Mouse (Mus musculus) G1E-ER4 (cell line): ENCODE results near the gene Ubfd1. TPM values are rescaled to one million over a fixed set of nuclear protein-coding genes. Genes with fewer than 3 reads are reported as not detected.

Source experiments
- GATA1 ChIP-seq: IDR thresholded peaks from one replicate; pipeline ENCODE4 v1.8.0; 2012; ENCODE audit warnings: low read length, inconsistent platforms
- polyA plus RNA-seq: library from polyadenylated mRNA; stranded (reverse); fragments of >175 nt; gene quantifications from 2 replicates; pipeline ENCODE4 v1.2.3, GENCODE M21; 2012

Ubfd1 gene
- polyA plus RNA-seq, 1 experiment: 26.4 TPM

DNA sequence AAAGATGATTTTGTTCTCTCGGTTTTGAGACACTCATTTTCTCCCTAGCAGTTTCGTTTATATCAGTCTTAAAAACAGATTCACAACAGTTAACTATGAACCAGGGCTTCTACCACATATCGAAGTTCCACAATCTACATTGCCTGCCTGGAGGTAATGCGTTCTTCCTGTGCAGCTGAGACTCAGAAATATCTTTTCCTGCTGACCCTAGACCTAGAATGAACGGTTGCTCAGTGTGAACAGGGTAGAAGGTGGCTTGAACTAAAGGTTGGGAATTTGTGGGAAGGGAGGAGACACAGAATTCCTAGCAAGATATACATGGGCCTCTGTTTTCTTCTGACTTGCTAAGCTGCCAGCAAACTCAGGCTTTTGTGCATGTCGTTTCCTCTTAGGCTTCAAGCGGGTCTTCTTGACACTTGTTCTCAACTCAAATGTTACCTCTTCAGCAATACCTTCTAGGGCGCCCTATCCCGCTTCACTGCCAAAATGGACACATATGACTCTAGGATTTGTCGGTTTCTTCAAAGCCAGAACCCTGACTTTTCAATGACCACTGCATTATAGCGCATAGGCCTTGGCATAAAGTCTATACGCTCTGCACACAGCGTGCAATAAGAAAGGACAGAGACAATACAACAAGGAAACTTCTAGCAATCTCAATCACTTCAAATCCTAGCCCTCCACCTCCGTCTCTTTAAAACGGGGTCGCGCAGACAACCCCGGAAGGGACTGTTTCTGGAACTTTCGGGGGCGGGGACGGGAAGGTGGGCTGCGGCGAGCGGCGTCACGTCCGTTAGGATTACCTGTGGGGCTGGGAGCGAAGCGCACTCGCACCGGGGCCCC, 652 bp upstream of the Ubfd1 start:
- TF ChIP-seq GATA1: no peak

DNA sequence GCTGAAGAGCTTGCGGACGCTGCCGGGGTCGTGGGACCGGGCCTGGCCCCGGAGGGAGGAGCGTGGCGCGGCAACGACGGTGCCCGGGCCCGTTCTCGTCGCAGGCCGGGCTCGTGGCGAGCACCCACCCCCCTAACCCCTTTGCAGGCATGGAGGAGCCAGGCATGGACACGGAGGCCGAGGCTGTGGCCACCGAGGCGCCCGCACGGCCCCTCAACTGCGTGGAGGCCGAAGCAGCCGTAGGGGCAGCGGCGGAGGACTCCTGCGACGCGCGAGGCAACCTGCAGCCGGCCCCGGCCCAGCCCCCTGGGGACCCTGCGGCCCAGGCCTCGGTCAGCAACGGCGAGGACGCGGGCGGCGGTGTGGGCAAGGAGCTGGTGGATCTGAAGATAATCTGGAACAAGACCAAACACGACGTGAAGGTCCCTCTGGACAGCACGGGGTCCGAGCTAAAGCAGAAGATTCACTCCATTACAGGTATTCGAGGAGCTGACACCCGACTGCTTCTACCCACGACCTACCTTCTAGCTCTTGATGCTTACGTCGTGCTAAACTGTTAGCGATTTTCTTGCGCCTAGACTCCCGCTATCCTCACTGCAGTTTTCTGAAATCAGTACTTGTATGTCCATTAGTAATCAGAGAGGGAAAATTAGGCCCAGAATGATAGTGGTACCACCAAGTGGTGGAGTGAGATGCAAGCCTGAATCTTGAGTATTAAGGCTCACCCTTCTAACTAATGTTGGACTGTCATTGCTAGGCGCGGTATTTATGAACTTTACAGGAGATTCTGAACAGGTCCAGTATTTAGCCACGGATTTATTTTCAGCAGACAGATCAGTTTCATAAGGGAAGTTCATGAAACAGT, 774 bp downstream of the Ubfd1 start:
- no peak for TF ChIP-seq GATA1

DNA sequence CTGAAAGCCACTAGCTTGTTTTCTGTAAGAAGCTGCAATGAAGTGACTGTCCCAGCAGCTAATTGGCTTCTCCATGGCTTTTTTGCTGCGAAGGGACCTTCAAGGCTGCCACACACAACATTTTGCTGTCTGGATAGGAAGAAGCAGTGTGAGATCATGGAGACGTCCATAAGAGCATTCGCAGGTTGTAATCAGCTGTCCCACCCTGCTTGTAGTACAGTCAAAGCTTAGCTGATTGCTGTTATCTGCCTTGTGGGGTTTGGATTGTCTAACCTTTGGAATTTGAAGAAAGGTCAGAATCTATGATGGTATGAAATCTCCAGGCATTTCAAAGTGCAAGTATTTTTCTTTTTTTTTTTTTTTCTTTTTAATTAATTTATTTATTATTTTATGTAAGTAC, 7.4 kb downstream of the Ubfd1 start:
- TF ChIP-seq GATA1: no peak

DNA sequence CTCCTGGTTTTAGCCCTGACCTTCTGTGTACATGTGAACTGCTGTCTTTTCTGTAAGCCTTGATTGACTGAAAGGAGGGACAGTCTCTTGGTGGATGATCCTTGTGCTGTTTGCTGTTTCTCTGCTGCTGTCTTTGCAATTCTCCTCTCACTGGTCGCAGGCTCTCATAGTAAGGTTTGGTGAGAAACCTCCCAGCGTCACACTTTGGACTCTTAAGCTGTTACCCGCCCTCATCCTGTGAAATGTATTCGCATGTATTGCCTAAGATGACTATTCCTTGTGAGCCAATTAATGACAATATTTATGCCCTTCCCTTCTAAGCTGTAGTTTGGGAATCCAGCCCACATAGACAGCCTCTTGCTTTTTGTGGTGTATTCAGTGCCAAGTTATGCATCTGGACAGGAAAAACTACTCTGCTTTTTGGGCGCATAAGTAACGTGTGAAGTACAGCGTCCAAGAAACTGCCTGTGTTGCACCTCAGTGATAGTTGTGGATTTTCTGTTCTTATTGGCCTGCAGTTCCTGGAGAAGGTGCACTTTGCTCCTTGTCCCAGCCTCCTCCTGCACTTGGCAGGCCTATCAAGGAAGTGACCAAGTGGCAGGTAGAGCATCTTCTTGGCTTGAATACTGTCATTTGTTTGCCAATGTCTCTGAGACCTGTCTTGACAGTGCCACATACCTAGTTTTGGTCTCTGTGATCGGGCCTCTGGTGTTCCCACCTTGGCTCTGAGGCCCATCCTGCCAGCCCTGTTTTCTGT, 13.0 kb downstream of the Ubfd1 start:
- no peak for TF ChIP-seq GATA1

DNA sequence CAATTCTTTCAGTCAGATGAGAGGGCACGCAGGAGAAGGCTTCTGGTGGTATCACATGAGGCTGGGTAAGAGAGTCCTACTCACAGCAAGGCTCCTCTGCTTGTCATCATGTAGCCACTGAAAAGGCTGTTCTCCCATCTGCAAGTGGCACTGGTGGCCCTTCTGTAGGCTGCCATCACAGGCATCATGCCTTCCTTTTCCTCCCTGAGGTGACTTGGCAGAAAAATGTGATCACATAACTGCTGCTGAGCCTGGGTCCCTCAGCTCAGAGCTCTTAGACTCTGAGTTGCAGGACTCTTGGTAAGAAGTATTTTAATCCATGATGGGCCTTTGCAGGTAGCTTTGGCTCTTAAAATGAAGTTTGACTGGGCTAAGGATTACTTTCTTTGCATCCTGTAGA, 14.1 kb downstream of the Ubfd1 start:
- no peak for TF ChIP-seq GATA1

DNA sequence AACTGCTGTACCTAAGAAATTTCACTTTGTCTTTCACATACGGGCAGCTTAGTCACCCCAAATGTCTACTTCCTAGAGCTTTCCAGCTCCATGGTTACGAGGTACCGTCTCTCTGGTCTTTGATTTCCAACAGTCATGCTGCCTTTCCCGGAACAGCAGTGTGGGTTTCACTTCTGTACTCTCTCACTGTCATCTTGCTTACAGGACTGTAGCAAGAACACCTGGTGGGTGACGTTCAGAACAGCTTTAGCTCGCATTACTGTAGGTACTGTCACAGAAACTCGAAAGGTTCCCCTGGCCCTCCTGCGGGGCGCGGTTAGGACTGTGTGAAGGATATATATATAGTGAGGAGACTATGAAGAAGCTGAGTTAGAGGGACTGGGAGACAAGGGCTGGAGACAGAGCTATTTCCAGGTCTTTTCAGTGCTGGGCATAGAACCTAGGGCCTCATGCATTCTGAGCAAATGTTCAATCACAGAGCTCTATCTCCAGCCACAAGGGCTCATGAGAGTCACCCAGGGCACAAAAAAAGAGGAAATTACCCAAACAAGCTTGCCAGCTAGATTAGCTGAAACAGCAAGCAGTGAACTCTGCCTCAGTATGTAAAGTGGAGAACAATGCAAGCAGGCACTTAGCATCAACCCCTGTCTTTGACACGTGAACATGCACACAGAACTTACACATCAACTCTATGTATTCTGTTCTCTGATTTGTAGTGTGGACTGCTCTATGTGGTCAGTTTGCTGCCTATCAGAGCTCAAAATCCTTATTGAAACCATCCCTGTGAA, 20.4 kb downstream of the Ubfd1 start:
- TF ChIP-seq GATA1: no peak

DNA sequence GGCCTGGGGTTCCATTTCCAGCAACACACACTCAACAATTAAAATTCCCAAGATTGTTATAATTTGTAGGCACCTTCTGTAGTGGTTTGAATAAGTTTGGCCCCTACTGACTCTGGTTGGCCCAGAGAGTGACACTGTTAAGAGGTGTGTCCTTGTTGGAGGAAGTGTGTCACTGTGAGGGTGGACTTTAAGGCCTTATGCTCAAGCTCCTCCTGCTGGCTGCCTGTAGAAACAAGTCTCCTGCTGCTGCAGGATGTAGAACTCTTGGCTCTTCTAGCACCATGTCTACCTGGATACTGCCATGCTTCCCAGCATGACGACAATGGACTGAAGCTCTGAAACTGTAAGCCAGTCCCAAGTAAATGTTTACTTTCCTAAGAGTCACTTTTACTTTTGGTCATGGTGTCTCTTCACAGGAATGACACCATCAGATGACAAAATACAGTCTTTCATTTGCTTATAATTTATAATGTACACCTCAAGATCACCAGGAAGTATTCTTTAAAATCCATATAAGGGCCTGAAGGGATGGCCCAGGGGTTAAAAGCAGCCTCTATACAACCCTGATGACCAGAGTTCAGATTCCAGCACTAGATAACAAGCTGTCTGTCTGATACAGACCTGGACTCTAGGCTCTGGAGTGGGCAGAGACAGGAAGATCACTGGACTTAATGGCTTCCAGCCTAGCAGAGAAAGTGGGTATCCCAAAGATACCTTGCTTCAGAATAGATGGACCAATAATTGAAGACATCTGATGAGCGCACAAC, 27.8 kb downstream of the Ubfd1 start:
- no peak for TF ChIP-seq GATA1

DNA sequence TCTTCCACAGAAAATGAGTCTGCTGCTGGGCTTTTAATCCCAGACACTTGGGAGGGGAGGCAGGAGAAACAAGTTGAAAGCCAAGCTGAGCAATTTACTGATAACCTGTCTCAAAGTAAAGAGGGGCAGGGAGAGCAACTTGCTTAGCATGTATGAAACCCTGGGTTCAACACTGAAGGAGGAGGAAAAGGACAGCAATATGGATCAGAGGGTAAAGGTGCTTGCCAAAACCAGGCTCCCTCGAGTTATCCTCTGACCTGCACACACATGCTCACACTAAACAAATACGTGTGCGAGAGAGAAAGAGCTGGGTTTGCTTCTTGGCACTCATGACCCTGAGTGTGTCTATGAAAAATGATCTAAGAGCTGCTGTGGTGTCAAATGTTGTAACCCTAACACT, 31.0 kb downstream of the Ubfd1 start:
- no peak for TF ChIP-seq GATA1

DNA sequence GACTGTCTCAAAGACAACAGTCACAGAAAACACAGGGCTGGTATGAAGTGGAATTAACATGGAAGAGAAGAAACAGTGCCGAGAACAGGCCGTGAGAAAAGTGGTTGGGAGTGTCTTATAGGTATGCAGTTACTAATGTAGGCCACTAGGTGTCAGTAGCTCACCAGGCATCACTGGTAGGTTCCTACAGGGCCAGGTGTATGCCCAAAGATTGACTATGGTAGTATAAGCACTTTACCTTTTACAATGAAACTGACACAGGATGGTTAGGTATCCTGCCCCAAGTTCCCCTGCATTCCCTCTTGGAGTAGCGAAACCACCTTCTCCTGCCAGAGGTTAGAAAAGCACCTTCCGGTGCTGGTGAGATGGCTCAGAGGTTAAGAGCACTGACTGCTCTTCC, 32.2 kb downstream of the Ubfd1 start:
- TF ChIP-seq GATA1: no peak

DNA sequence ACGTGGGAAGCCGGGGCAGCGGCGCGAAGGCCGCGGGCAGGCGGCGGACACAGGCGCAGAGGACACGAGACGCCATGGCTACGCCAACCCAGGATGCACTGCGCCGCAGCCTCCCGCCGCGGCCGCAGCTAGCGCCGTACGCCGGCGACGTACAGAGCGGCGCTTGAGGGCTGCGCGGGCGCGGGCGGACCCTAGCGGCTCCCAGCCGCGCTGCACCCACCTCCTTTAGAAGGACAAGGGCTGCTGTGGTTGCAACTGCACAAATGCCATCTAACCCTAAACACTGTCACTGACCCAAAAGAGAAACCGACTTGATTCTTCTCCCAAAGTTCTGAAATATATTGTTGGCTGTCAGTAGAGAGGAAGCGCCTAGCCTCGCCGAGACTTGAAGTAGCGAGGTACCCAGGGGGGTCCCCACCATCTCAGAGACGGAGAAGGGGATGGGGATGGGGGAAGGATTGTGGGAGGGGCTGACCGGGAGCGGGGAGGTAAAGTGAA, 34.8 kb downstream of the Ubfd1 start, which contains the start of gene Ndufab1:
Gene Ndufab1, minus strand, starts transcription at position 140 of the 498 bp plus-strand sequence.
- TF ChIP-seq GATA1: no peak

DNA sequence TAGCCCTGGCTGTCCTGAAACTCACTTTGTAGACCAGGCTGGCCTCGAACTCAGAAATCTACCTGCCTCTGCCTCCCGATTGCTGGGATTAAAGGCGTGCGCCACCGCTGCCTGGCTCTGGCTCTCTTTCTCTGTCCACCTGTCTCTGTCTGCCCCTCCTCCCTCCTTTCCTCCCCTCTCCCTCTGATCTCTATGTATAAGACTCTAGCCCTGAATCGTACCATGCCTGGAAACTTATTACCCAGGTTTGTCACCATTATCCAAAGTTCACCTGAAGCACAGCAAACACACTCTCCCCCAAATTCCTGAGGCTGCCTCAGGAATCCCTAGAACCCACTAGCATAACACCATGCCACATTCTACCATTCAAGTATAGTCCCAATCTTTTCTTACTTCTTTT, 41.2 kb downstream of the Ubfd1 start:
- TF ChIP-seq GATA1: no peak

DNA sequence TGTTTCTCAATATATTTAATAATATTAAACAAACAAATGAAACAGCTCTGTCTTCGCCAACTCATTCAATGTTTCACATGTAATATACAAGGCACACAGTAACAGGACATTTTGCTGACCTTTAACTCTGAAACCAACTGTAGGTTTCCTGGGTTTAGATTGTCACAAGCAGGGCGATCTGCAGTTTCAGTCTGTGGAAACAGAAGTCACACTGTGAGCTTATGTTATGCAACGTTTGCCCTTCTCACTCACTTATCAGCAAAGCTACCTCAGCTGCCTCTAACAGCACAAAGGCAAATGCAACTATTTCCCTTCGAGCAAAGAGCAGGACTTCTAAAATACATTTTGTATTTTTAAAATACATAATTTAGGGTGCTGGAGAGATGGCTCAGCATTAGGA, 56.5 kb downstream of the Ubfd1 start:
- TF ChIP-seq GATA1: no peak

DNA sequence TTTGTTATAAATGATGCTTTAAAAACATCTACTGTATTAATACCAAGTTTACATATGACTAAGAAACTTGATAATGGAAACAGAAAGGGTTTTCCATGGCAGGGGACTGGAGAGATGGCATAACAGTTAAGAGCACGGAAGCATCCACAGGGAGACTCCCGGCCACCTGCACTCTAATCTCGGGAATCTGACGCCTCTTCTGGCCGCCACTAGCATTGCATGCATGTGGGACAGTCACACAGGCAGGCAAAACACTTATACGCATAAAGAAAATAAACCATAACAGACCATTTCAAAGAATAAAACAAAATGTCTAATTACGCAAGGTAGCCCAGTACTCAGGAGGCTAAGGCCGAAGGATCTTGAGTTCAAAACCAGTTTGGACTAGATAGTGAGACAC, 58.7 kb downstream of the Ubfd1 start:
- TF ChIP-seq GATA1: no peak

DNA sequence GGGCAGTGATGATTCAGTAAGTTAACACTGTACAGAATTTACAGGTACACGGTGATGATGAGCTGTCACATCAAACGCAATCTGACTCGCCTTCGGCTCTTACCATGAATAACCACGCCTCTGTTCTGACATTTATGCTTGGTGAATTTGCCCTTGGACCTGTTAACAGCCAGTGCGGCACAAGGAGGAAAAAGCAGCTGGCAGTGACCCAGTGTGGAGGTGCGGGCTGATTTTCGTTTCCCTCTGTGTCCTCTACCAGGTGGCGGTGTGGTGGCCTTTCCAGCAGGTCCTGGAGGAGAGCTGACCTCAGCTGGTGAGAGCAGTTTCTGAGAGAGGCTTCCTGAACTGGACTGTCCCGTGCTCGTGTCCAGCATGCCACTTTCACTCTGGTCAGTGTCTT, 60.0 kb downstream of the Ubfd1 start:
- TF ChIP-seq GATA1: no peak

Other genes with a start within 250 kb of the Ubfd1 start
- 0.02 TPM in 1 of 2 replicates, not detected in the other for gene Scnn1b, start 202.1 kb upstream of the Ubfd1 start, polyA plus RNA-seq
- gene Cog7, start 85.5 kb upstream of the Ubfd1 start, polyA plus RNA-seq: 10.2 and 13.0 TPM in 2 replicates
- gene Gga2, start 46.0 kb upstream of the Ubfd1 start, polyA plus RNA-seq: 235 and 253 TPM in 2 replicates
- 10.9 and 13.8 TPM in 2 replicates for gene Ears2, start 88 bp downstream of the Ubfd1 start, polyA plus RNA-seq
- gene Ndufab1, start 34.7 kb downstream of the Ubfd1 start, polyA plus RNA-seq: 1,652 and 2,549 TPM in 2 replicates
- gene Palb2, start 65.8 kb downstream of the Ubfd1 start, polyA plus RNA-seq: 3.8 and 4.8 TPM in 2 replicates
- 3.7 and 4.1 TPM in 2 replicates for gene Dctn5, start 65.9 kb downstream of the Ubfd1 start, polyA plus RNA-seq
- 105 and 122 TPM in 2 replicates for gene Plk1, start 92.3 kb downstream of the Ubfd1 start, polyA plus RNA-seq
- not detected in 2 replicates for gene Ern2, start 119.0 kb downstream of the Ubfd1 start, polyA plus RNA-seq
- gene Chp2, start 152.3 kb downstream of the Ubfd1 start, polyA plus RNA-seq: not detected in 2 replicates
- gene Prkcb, start 221.6 kb downstream of the Ubfd1 start, polyA plus RNA-seq: not detected in 2 replicates